Mouse (Mus musculus) hindbrain, embryonic 13.5 days (tissue): Measurements from ENCODE around the gene Fer1l5. TPM values are rescaled to one million over a fixed set of nuclear protein-coding genes. Genes with fewer than 3 reads are reported as not detected.
A peak's percentile ranks its signal among the peaks of the same experiment; 100 is the strongest.

Experiments
- ATAC-seq: fragments of 200-750 bp; cut with Nextera tagmentation; 2 replicates; pipeline ENCODE4 v1.8.0; 2017; ENCODE audit warnings: moderate TSS enrichment; ENCODE audit not compliant: low FRiP score
- H3K27ac ChIP-seq: fragments of 300-500 bp; sonication (generic); 2 replicates; pipeline ENCODE4 v1.5.1; 2015; ENCODE audit warnings: inconsistent platforms, mild to moderate bottlenecking, moderate library complexity
- H3K27me3 ChIP-seq: fragments of 300-500 bp; sonication (generic); 2 replicates; pipeline ENCODE4 v1.6.1; 2015; ENCODE audit warnings: mild to moderate bottlenecking, inconsistent platforms
- H3K36me3 ChIP-seq: fragments of 300-500 bp; sonication (generic); 2 replicates; pipeline ENCODE4 v1.6.1; 2015; ENCODE audit warnings: mild to moderate bottlenecking, inconsistent platforms
- H3K4me1 ChIP-seq: fragments of 300-500 bp; sonication (generic); replicated peaks from 2 replicates; pipeline ENCODE4 v1.6.1; 2015; ENCODE audit warnings: inconsistent platforms
- H3K4me2 ChIP-seq: fragments of 300-500 bp; sonication (generic); 2 replicates; pipeline ENCODE4 v1.6.1; 2015; ENCODE audit warnings: inconsistent platforms, mild to moderate bottlenecking, moderate library complexity
- H3K4me3 ChIP-seq: fragments of 300-500 bp; sonication (generic); 2 replicates; pipeline ENCODE4 v1.5.1; 2015; ENCODE audit warnings: mild to moderate bottlenecking, inconsistent platforms
- H3K9ac ChIP-seq: fragments of 300-500 bp; sonication (generic); 2 replicates; pipeline ENCODE4 v1.6.1; 2015; ENCODE audit warnings: mild to moderate bottlenecking, inconsistent platforms
- H3K9me3 ChIP-seq: fragments of 300-500 bp; sonication (generic); 2 replicates; pipeline ENCODE4 v1.6.1; 2016; ENCODE audit warnings: inconsistent platforms
- WGBS: fragments of 180-500 bp; shearing (Covaris S2); methylation state at CpG from one replicate; pipeline ENCODE4 v1.1.7; 2015; 5-methylcytosine and 5-hydroxymethylcytosine counted together
- microRNA-seq: library from miRNA; unstranded; fragments of <30 nt; microRNA quantifications from one replicate; pipeline ENCODE4, GENCODE M21; 2016
- polyA plus RNA-seq: library from polyadenylated mRNA; unstranded; fragments of >200 nt; fragmentation: Nextera tagmentation; extraction: Ambion mirVana; gene quantifications from 2 replicates; pipeline ENCODE4 v1.2.1, GENCODE M21; 2015

Fer1l5 gene
- polyA plus RNA-seq, 1 experiment from 2014 or later: 2.5 TPM

DNA sequence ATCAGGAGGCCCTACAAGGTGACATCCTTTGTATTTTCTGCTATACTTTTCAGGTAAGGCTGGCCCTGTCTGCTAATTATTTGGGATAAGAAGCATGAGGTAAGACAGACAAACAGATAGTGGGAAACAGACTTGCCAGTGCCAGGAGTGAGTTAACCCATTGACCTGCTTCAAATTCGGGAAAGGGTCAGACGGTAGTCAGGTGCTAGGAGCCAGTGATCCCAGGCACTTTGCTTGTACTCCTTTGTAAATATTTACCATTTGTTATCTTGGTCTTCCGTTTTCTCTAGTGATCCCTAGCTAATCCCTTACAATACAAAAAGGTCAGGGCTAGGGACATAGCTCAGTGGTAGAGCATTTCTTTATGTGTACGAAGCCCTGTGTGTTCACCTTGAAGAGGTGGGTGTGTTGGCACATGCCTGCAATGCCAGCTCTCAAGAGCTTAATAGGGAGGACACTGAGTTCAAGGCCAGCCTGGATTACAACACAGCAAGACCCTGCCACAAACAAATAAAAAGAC lies 93.6 kb downstream of the Fer1l5 start:
- 83% methylated on average over 4 of the region's 4 CpGs for WGBS

DNA sequence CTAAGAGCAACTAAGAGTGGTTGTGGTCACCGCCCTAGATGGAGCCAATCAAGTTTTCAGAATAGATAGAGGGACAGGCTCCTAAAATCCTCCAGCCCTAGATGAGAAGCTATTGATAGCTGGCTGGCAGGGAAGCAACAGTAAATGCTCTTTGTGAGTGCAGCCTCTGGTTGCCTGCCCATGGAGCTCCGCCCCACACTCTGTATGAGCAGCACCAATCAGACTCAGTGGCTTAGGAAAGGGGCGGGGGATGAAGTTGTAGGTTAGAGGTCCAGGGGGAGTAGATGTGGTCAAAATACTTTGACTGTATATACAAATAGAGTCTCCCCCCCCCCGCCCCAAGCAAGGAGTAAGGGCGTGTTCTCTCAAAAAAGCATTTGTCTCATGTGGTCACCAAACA lies 95.4 kb downstream of the Fer1l5 start:
- Histone ChIP-seq H3K27me3 (0 out of 2 replicates have a peak, but pooled peaks cover 6% of the 10 kb centered on the region), H3K4me2 (no peak overlapping the region)
- 56% methylated on average over 5 of the region's 5 CpGs for WGBS

More for the DNA sequence above, 93.6 kb downstream of the Fer1l5 start:
- H3K27ac ChIP-seq: no peak overlapping the region
- H3K36me3 ChIP-seq: no peaks in the 10 kb centered on the region
- H3K4me3 ChIP-seq: no peak overlapping the region
- 0 out of 2 replicates have a peak, but pooled peaks cover 6% of the 10 kb centered on the region for H3K27me3 ChIP-seq
- no peak overlapping the region for H3K9ac ChIP-seq
- H3K4me1 ChIP-seq: 0 out of 2 replicates have a peak, but pooled peaks cover 2% of the 10 kb centered on the region
- no peak for ATAC-seq
- H3K4me2 ChIP-seq: no peak overlapping the region
- no peaks in the 10 kb centered on the region for H3K9me3 ChIP-seq

DNA sequence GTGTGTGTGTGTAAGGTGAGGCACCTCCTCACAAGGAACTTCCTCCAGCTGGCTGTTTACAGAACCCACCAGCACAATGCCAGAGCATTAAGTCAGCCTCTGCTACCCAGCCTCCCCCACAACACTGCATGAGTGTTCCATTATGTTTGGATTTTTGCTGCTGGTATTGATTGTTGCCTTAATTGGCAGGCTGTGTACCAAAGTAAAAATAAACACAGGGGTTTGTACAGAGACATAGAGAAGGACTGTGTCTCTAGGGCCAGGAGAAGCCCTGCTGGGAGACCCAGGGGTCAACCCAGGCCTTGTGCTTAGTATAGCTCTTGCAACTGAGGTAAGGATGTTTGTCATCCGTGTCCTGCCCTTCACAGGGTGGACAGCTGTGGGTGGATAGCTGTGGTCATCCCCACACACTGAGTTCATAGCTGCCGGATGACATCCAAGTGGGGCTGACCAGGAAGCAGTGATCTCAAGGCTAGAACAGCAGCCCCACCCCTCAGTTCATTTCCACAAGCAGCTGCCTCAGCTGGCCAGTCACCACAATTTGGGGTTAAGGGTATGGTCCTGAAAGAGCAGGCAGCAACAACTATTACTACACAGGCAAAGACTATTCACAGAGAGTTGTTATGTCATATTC lies 97.8 kb downstream of the Fer1l5 start:
- Histone ChIP-seq H3K27me3 (0 out of 2 replicates have a peak, but pooled peaks cover 6% of the 10 kb centered on the region), H3K4me2 (no peak overlapping the region), H3K4me1 (peaks cover 38% of the 10 kb centered on the region), H3K9ac (no peak overlapping the region), H3K36me3 (no peaks in the 10 kb centered on the region), H3K9me3 (no peaks in the 10 kb centered on the region), H3K27ac (no peak overlapping the region), H3K4me3 (no peak overlapping the region)
- ATAC-seq: no peak
- 68% methylated on average over 2 of the region's 2 CpGs for WGBS

More for the DNA sequence above, 95.4 kb downstream of the Fer1l5 start:
- no peak overlapping the region for H3K27ac ChIP-seq
- H3K9ac ChIP-seq: no peak overlapping the region
- H3K4me3 ChIP-seq: no peak overlapping the region
- no peak for ATAC-seq
- peaks cover 13% of the 10 kb centered on the region for H3K4me1 ChIP-seq
- no peaks in the 10 kb centered on the region for H3K9me3 ChIP-seq
- H3K36me3 ChIP-seq: no peaks in the 10 kb centered on the region

DNA sequence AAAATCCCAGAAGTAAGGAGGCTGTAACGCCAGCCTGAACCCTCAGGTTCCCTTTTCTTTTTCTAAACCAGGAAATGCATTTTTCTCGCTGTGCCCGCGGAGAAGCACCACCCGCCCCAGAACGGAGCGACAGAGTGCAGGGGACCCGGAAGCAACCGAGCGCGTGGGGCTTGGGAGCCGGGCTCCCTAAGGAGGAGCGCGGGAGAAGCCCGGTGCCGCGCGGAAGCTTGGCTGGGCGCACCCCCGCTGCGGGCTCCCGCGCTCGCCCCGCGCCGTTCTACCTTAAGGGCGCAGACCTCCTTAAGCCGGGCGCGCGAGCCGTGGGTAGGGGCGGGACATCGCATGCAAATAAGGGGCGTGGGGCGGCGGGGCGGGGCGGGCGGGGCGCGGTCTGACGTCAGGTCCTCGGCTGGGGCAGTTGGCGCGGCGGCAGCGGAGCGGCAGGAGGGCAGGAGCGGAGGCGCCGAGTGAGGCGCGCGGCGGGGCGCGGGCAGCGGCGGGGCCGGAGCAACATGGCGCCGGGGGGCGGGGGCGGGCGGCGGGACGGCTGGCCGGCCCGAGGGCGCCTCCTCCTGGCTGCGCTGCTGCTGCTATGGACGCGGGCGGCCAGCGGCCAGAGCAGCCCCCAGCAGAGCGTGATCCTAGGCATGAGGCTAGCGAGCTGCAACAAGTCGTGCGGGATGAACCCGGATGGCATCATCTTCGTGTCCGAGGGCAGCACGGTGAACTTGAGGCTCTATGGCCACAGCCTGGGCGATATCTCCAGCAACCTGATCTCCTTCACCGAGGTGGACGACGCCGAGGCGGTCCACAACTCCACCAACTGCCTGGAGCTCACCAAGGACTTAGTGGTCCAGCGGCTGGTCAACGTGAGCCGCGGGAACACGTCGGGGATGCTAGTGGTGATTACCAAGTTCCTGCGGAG lies 99.4 kb downstream of the Fer1l5 start, which contains the start of gene Cnnm4:
Cnnm4 (plus strand) TSS at position 440 of the 925 bp plus-strand sequence.
- peak; percentile 88 for ATAC-seq
- WGBS: under 1% methylated on average over 87 of the region's 98 CpGs
- H3K36me3 ChIP-seq: no peaks in the 10 kb centered on the region

More for the DNA sequence above, 99.4 kb downstream of the Fer1l5 start, which contains the start of gene Cnnm4:
- H3K9ac ChIP-seq: peak within 1 kb of the TSS; percentile 78
- H3K27me3 ChIP-seq: 0 out of 2 replicates have a peak, but pooled peaks cover 6% of the 10 kb centered on the region
- peak within 1 kb of the TSS; percentile 61 for H3K27ac ChIP-seq
- peaks cover 53% of the 10 kb centered on the region for H3K4me1 ChIP-seq
- H3K4me2 ChIP-seq: peak within 1 kb of the TSS; percentile 73
- H3K4me3 ChIP-seq: peak within 1 kb of the TSS; percentile 66
- no peaks in the 10 kb centered on the region for H3K9me3 ChIP-seq

Small RNA genes within 50 kb of the gene (microRNA-seq; reads per million reads assigned to microRNA genes)
- gene Mir6898: not detected

Other genes starting within 250 kb of the Fer1l5 start
- gene Uggt1, start 127.6 kb upstream of the Fer1l5 start, polyA plus RNA-seq: 44.6 and 45.3 TPM in 2 replicates
- gene Neurl3, start 97.6 kb upstream of the Fer1l5 start, polyA plus RNA-seq: 1.3 and 1.4 TPM in 2 replicates
- 3.8 and 4.0 TPM in 2 replicates for gene Arid5a, start 64.6 kb upstream of the Fer1l5 start, polyA plus RNA-seq
- gene Kansl3, start 3.1 kb upstream of the Fer1l5 start, polyA plus RNA-seq: 35.9 and 38.3 TPM in 2 replicates
- 70.4 and 71.1 TPM in 2 replicates for gene Lman2l, start 73.0 kb downstream of the Fer1l5 start, polyA plus RNA-seq
- gene Cnnm4, start 99.3 kb downstream of the Fer1l5 start, polyA plus RNA-seq: 8.9 and 9.7 TPM in 2 replicates
- gene Cnnm3, start 139.6 kb downstream of the Fer1l5 start, polyA plus RNA-seq: 4.2 and 5.1 TPM in 2 replicates
- 16.3 and 19.5 TPM in 2 replicates for gene Ankrd23, start 164.6 kb downstream of the Fer1l5 start, polyA plus RNA-seq
- 0.43 TPM in 1 of 2 replicates, not detected in the other for gene Gm42417, start 167.1 kb downstream of the Fer1l5 start, polyA plus RNA-seq
- 22.4 TPM in 2 replicates for gene Ankrd39, start 175.2 kb downstream of the Fer1l5 start, polyA plus RNA-seq
- gene Sema4c, start 186.1 kb downstream of the Fer1l5 start, polyA plus RNA-seq: 28.3 and 31.8 TPM in 2 replicates